Mouse (Mus musculus): Measurements from ENCODE around the gene St6gal1. TPM values are rescaled to one million over a fixed set of nuclear protein-coding genes. Genes with fewer than 3 reads are reported as not detected.

The St6gal1 gene
- polyA plus RNA-seq, 1 experiment, result 8.7 TPM

GRCm38 (mm10) chr16:23295720-23296119, 71.2 kb downstream of the St6gal1 start:
- Histone ChIP-seq H3K27ac (ENCODE audit: control insufficient read depth, insufficient read depth, low read depth, low read length, poor library complexity) (no peak overlapping the region), H3K4me1 (ENCODE audit: control insufficient read depth, insufficient read depth, low read length) (no peaks in the 10 kb centered on the region), H3K4me3 (replicated peaks; ENCODE audit: control insufficient read depth, low read depth, low read length) (no peak overlapping the region)
- 74% methylated on average over 5 of the region's 5 CpGs for WGBS
- TF ChIP-seq CTCF (IDR thresholded peaks at IDR 0.05; ENCODE audit: control insufficient read depth, insufficient read depth, low read length) (no peak), POLR2A (IDR thresholded peaks at IDR 0.05; ENCODE audit: borderline replicate concordance, control insufficient read depth, low read depth, low read length) (no peak)

- 76% methylated on average over 3 of the region's 3 CpGs for WGBS
Measured at GRCm38 (mm10) chr16:23296721-23297120, 72.2 kb downstream of the St6gal1 start.

GRCm38 (mm10) chr16:23298441-23298840, 73.9 kb downstream of the St6gal1 start:
- Histone ChIP-seq H3K4me3 (replicated peaks; ENCODE audit: control insufficient read depth, low read depth, low read length) (no peak overlapping the region), H3K27ac (ENCODE audit: control insufficient read depth, insufficient read depth, low read depth, low read length, poor library complexity) (no peak overlapping the region), H3K4me1 (ENCODE audit: control insufficient read depth, insufficient read depth, low read length) (no peaks in the 10 kb centered on the region)
- 80% methylated on average over 3 of the region's 3 CpGs for WGBS
- TF ChIP-seq POLR2A (IDR thresholded peaks at IDR 0.05; ENCODE audit: borderline replicate concordance, control insufficient read depth, low read depth, low read length), result no peak
- TF ChIP-seq CTCF (IDR thresholded peaks at IDR 0.05; ENCODE audit: control insufficient read depth, insufficient read depth, low read length), result no peak

More at GRCm38 (mm10) chr16:23296721-23297120, 72.2 kb downstream of the St6gal1 start:
- TF ChIP-seq POLR2A (IDR thresholded peaks at IDR 0.05; ENCODE audit: borderline replicate concordance, control insufficient read depth, low read depth, low read length), result no peak
- no peak for TF ChIP-seq CTCF (IDR thresholded peaks at IDR 0.05; ENCODE audit: control insufficient read depth, insufficient read depth, low read length)
- Histone ChIP-seq H3K4me1 (ENCODE audit: control insufficient read depth, insufficient read depth, low read length) (no peaks in the 10 kb centered on the region), H3K27ac (ENCODE audit: control insufficient read depth, insufficient read depth, low read depth, low read length, poor library complexity) (no peak overlapping the region), H3K4me3 (replicated peaks; ENCODE audit: control insufficient read depth, low read depth, low read length) (no peak overlapping the region)

GRCm38 (mm10) chr16:23298911-23299310, 74.4 kb downstream of the St6gal1 start:
- no peak for TF ChIP-seq POLR2A (IDR thresholded peaks at IDR 0.05; ENCODE audit: borderline replicate concordance, control insufficient read depth, low read depth, low read length)
- no peak for TF ChIP-seq CTCF (IDR thresholded peaks at IDR 0.05; ENCODE audit: control insufficient read depth, insufficient read depth, low read length)
- Histone ChIP-seq H3K27ac (ENCODE audit: control insufficient read depth, insufficient read depth, low read depth, low read length, poor library complexity) (no peak overlapping the region), H3K4me1 (ENCODE audit: control insufficient read depth, insufficient read depth, low read length) (no peaks in the 10 kb centered on the region), H3K4me3 (replicated peaks; ENCODE audit: control insufficient read depth, low read depth, low read length) (no peak overlapping the region)
- WGBS, result 87% methylated on average over 3 of the region's 3 CpGs

- Histone ChIP-seq H3K4me3 (replicated peaks; ENCODE audit: control insufficient read depth, low read depth, low read length) (no peak overlapping the region), H3K27ac (ENCODE audit: control insufficient read depth, insufficient read depth, low read depth, low read length, poor library complexity) (no peak overlapping the region), H3K4me1 (ENCODE audit: control insufficient read depth, insufficient read depth, low read length) (no peaks in the 10 kb centered on the region)
- WGBS, result 70% methylated on average over 7 of the region's 7 CpGs
- TF ChIP-seq CTCF (IDR thresholded peaks at IDR 0.05; ENCODE audit: control insufficient read depth, insufficient read depth, low read length), result no peak
Measured at GRCm38 (mm10) chr16:23299904-23300740, 75.6 kb downstream of the St6gal1 start.

- TF ChIP-seq CTCF (IDR thresholded peaks at IDR 0.05; ENCODE audit: control insufficient read depth, insufficient read depth, low read length), result no peak
- TF ChIP-seq POLR2A (IDR thresholded peaks at IDR 0.05; ENCODE audit: borderline replicate concordance, control insufficient read depth, low read depth, low read length), result no peak
- WGBS, result 51% methylated on average over 7 of the region's 7 CpGs
- no peaks in the 10 kb centered on the region for H3K4me1 ChIP-seq (ENCODE audit: control insufficient read depth, insufficient read depth, low read length)
- no peak overlapping the region for H3K27ac ChIP-seq (ENCODE audit: control insufficient read depth, insufficient read depth, low read depth, low read length, poor library complexity)
- H3K4me3 ChIP-seq (replicated peaks; ENCODE audit: control insufficient read depth, low read depth, low read length), result no peak overlapping the region
Measured at GRCm38 (mm10) chr16:23301762-23302161, 77.2 kb downstream of the St6gal1 start.

GRCm38 (mm10) chr16:23305830-23306623, 81.5 kb downstream of the St6gal1 start:
- 48% methylated on average over 10 of the region's 10 CpGs for WGBS
- Histone ChIP-seq H3K27ac (ENCODE audit: control insufficient read depth, insufficient read depth, low read depth, low read length, poor library complexity) (no peak overlapping the region), H3K4me1 (ENCODE audit: control insufficient read depth, insufficient read depth, low read length) (no peaks in the 10 kb centered on the region), H3K4me3 (replicated peaks; ENCODE audit: control insufficient read depth, low read depth, low read length) (no peak overlapping the region)
- no peak for TF ChIP-seq POLR2A (IDR thresholded peaks at IDR 0.05; ENCODE audit: borderline replicate concordance, control insufficient read depth, low read depth, low read length)
- no peak for TF ChIP-seq CTCF (IDR thresholded peaks at IDR 0.05; ENCODE audit: control insufficient read depth, insufficient read depth, low read length)

Measured in bone marrow, adult 2 months (tissue).